Mouse (Mus musculus): Measurements from ENCODE around the gene Irak3. TPM values are rescaled to one million over a fixed set of nuclear protein-coding genes. Genes with fewer than 3 reads are reported as not detected.

The Irak3 gene
- polyA plus RNA-seq, 1 experiment from 2014 or later, result 1.6 TPM

GRCm38 (mm10) chr10:120238241-120238640 lies 36.3 kb upstream of the Irak3 start:
- no peak overlapping the region for H3K4me2 ChIP-seq (replicated peaks; ENCODE audit: low read depth, low read length)
- no peak overlapping the region for H3K9ac ChIP-seq (replicated peaks; ENCODE audit: low read depth)
- ATAC-seq (no peak), DNase-seq (ENCODE audit: low spot score) (no peak)
- H3K27me3 ChIP-seq (replicated peaks; ENCODE audit: insufficient read depth, low read length), result no peaks in the 10 kb centered on the region
- no peaks in the 10 kb centered on the region for H3K9me3 ChIP-seq (ENCODE audit: low read length)
- TF ChIP-seq EP300 (IDR thresholded peaks at IDR 0.05) (no peak), CTCF (IDR thresholded peaks at IDR 0.05) (no peak)
- no peak overlapping the region for H3K27ac ChIP-seq (ENCODE audit: low read length)
- H3K36me3 ChIP-seq (ENCODE audit: insufficient read depth, low read length), result no peaks in the 10 kb centered on the region
- H3K4me3 ChIP-seq (ENCODE audit: low read depth, low read length), result no peak overlapping the region
- H3K4me1 ChIP-seq (ENCODE audit: insufficient read depth, low read depth, low read length), result no peaks in the 10 kb centered on the region
- 89% methylated on average over 8 of the region's 8 CpGs for WGBS

- DNase-seq (ENCODE audit: low spot score), result no peak
- Histone ChIP-seq H3K4me3 (ENCODE audit: low read depth, low read length) (no peak overlapping the region), H3K9me3 (ENCODE audit: low read length) (no peaks in the 10 kb centered on the region), H3K27ac (ENCODE audit: low read length) (no peak overlapping the region), H3K27me3 (replicated peaks; ENCODE audit: insufficient read depth, low read length) (no peaks in the 10 kb centered on the region), H3K9ac (replicated peaks; ENCODE audit: low read depth) (no peak overlapping the region), H3K4me1 (ENCODE audit: insufficient read depth, low read depth, low read length) (no peaks in the 10 kb centered on the region), H3K36me3 (ENCODE audit: insufficient read depth, low read length) (no peaks in the 10 kb centered on the region), H3K4me2 (replicated peaks; ENCODE audit: low read depth, low read length) (no peak overlapping the region)
- no peak for TF ChIP-seq EP300 (IDR thresholded peaks at IDR 0.05)
- no peak for TF ChIP-seq CTCF (IDR thresholded peaks at IDR 0.05)
- WGBS, result 66% methylated on average over 9 of the region's 9 CpGs
- ATAC-seq, result no peak
Measured at GRCm38 (mm10) chr10:120236855-120237254, 34.9 kb upstream of the Irak3 start.

- Histone ChIP-seq H3K9me3 (ENCODE audit: low read length) (no peaks in the 10 kb centered on the region), H3K27me3 (replicated peaks; ENCODE audit: insufficient read depth, low read length) (no peaks in the 10 kb centered on the region), H3K4me3 (ENCODE audit: low read depth, low read length) (peak overlapping the region; percentile 12; the same call in 1 of the 2 replicates), H3K4me2 (replicated peaks; ENCODE audit: low read depth, low read length) (peak overlapping the region; percentile 53), H3K4me1 (ENCODE audit: insufficient read depth, low read depth, low read length) (no peaks in the 10 kb centered on the region), H3K36me3 (ENCODE audit: insufficient read depth, low read length) (0 out of 2 replicates have a peak, but pooled peaks cover 6% of the 10 kb centered on the region), H3K27ac (ENCODE audit: low read length) (no peak overlapping the region), H3K9ac (replicated peaks; ENCODE audit: low read depth) (no peak overlapping the region)
- TF ChIP-seq CTCF (IDR thresholded peaks at IDR 0.05) (peak; percentile 86), EP300 (IDR thresholded peaks at IDR 0.05) (no peak)
- 23% methylated on average over 18 of the region's 18 CpGs for WGBS
- ATAC-seq (peak; percentile 64), DNase-seq (ENCODE audit: low spot score) (peak; percentile 80)
Measured at GRCm38 (mm10) chr10:120233655-120234367, 31.9 kb upstream of the Irak3 start.

GRCm38 (mm10) chr10:120231718-120232117 lies 29.8 kb upstream of the Irak3 start:
- DNase-seq (ENCODE audit: low spot score) (peak; percentile 61), ATAC-seq (no peak)
- H3K4me1 ChIP-seq (ENCODE audit: insufficient read depth, low read depth, low read length), result no peaks in the 10 kb centered on the region
- no peaks in the 10 kb centered on the region for H3K9me3 ChIP-seq (ENCODE audit: low read length)
- no peak overlapping the region for H3K9ac ChIP-seq (replicated peaks; ENCODE audit: low read depth)
- no peak overlapping the region for H3K4me2 ChIP-seq (replicated peaks; ENCODE audit: low read depth, low read length)
- no peak overlapping the region for H3K4me3 ChIP-seq (ENCODE audit: low read depth, low read length)
- H3K36me3 ChIP-seq (ENCODE audit: insufficient read depth, low read length), result 0 out of 2 replicates have a peak, but pooled peaks cover 6% of the 10 kb centered on the region
- TF ChIP-seq CTCF (IDR thresholded peaks at IDR 0.05), result peak; percentile 80
- no peak for TF ChIP-seq EP300 (IDR thresholded peaks at IDR 0.05)
- WGBS, result 21% methylated on average over 5 of the region's 5 CpGs
- H3K27me3 ChIP-seq (replicated peaks; ENCODE audit: insufficient read depth, low read length), result no peaks in the 10 kb centered on the region
- no peak overlapping the region for H3K27ac ChIP-seq (ENCODE audit: low read length)

GRCm38 (mm10) chr10:120226871-120227661 lies 25.1 kb upstream of the Irak3 start, which contains the start of gene Llph:
Llph (plus strand) TSS chr10:120227070.
- peak within 1 kb of the TSS; percentile 98 for H3K4me3 ChIP-seq (ENCODE audit: low read depth, low read length)
- WGBS, result under 1% methylated on average over 57 of the region's 57 CpGs
- no peaks in the 10 kb centered on the region for H3K4me1 ChIP-seq (ENCODE audit: insufficient read depth, low read depth, low read length)
- H3K9ac ChIP-seq (replicated peaks; ENCODE audit: low read depth), result peak within 1 kb of the TSS; percentile 68
- H3K36me3 ChIP-seq (ENCODE audit: insufficient read depth, low read length), result 0 out of 2 replicates have a peak, but pooled peaks cover 6% of the 10 kb centered on the region
- H3K9me3 ChIP-seq (ENCODE audit: low read length), result no peaks in the 10 kb centered on the region
- peak; percentile 90 for DNase-seq (ENCODE audit: low spot score)
- peak within 1 kb of the TSS; percentile 91 for H3K4me2 ChIP-seq (replicated peaks; ENCODE audit: low read depth, low read length)
- ATAC-seq, result peak; percentile 97
- TF ChIP-seq EP300 (IDR thresholded peaks at IDR 0.05), result no peak
- no peak for TF ChIP-seq CTCF (IDR thresholded peaks at IDR 0.05)
- H3K27me3 ChIP-seq (replicated peaks; ENCODE audit: insufficient read depth, low read length), result no peaks in the 10 kb centered on the region
- peak within 1 kb of the TSS; percentile 76 for H3K27ac ChIP-seq (ENCODE audit: low read length)

- 38% methylated on average over 7 of the region's 7 CpGs for WGBS
- DNase-seq (ENCODE audit: low spot score), result peak; percentile 28
- Histone ChIP-seq H3K27me3 (replicated peaks; ENCODE audit: insufficient read depth, low read length) (no peaks in the 10 kb centered on the region), H3K9me3 (ENCODE audit: low read length) (no peaks in the 10 kb centered on the region), H3K9ac (replicated peaks; ENCODE audit: low read depth) (no peak overlapping the region), H3K4me1 (ENCODE audit: insufficient read depth, low read depth, low read length) (no peaks in the 10 kb centered on the region), H3K27ac (ENCODE audit: low read length) (peak overlapping the region; percentile 43; the same call in 1 of the 2 replicates), H3K4me3 (ENCODE audit: low read depth, low read length) (no peak overlapping the region), H3K36me3 (ENCODE audit: insufficient read depth, low read length) (no peaks in the 10 kb centered on the region), H3K4me2 (replicated peaks; ENCODE audit: low read depth, low read length) (no peak overlapping the region; the same call in 1 of the 2 replicates)
- TF ChIP-seq EP300 (IDR thresholded peaks at IDR 0.05) (no peak; the same call in 1 of the 2 replicates), CTCF (IDR thresholded peaks at IDR 0.05) (no peak)
- ATAC-seq, result peak; percentile 47
Measured at GRCm38 (mm10) chr10:120220776-120221175, 18.8 kb upstream of the Irak3 start.
